Mouse (Mus musculus) lung, postnatal 0 days (tissue): ENCODE data around the gene Pcbp3.

Experiments used
- CTCF ChIP-seq: IDR thresholded peaks from 2 replicates; pipeline ENCODE4 v1.5.1; 2016; ENCODE audit warnings: antibody characterized with exemption, mild to moderate bottlenecking
- EP300 ChIP-seq: IDR thresholded peaks from 2 replicates; pipeline ENCODE4 v1.6.1; 2016; ENCODE audit warnings: antibody characterized with exemption, mild to moderate bottlenecking, control low read depth

DNA sequence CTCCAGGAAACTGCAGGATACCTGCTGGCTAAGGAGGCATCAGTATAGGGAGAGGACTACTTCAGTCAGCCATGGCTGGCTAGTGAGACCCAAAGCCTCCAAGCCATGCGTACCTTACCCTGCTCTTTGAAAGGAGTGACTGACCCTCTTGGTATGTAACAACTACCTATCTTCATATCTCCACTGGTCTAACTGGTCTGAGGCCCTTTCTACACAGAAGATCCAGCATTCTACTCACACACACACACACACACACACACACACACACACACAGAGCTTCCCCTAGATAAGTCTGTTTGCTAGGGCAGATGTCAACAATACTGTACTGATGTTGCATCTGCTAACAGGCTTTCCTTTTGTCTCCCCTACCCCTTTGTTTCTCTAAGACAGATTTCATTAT is 87.3 kb downstream of the Pcbp3 start:
- TF ChIP-seq CTCF (no peak), EP300 (no peak)
